Mouse (Mus musculus): ENCODE data around the gene Vmn1r63.
"Not testable (repeated sequence)": the region's sequence is repeated elsewhere in the genome, so short reads cannot be mapped to it uniquely, and the experiment has no call there.

Gene Vmn1r63

DNA sequence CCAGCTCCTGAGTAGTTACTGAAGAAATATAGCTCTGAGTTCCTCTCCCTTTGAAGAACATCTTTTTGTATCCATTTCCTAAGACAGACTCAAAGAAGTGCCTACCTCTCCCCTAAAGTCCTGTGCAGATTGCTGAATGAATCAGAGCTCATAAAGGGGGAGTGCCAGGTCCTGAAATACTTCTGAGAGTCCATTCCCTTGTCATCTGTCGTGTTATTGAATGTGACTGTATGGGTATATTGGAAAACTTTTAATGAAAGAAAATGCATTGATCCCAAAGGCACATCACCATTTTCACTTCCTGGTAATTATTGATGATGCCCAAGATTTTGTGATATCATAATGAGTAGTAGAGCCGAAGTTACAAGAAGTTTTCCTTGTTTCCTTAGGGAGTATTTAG lies at the start of gene Vmn1r63:
Gene Vmn1r63 (minus strand): TSS at position 101 of the 400 bp plus-strand sequence.
- not testable (repeated sequence) for DNase-seq (ENCODE audit: low spot score)

Data from yolk sac, embryonic 10.5 days (tissue).